In the genomic region with DNA sequence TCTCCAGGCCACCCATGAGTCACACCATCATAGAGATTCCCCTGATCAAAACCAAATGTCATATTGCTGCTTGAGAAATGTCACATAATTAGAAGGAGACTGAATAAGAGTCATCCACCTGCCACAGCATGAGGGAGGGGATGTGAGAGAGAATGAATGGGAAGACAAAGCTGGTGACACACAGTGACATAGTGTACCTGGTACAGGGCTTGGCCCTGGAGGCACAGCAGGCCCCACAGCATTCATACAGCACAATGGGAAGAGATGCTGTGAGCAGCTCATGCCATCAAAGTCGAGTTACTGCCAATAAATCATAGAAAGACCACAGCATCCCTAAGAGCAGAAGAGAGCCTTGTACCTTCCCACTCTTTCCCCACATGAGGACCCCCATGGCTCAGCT, we compare ENCODE assay signal across 18 mouse cellular contexts.
DNase-seq lines count a peak whose midpoint lies in the region; ATAC-seq lines count a peak whose summit lies in the region.
"Had no signal": no experiment of that assay in that cellular context is flagged by ENCODE, and none has a peak within 500 bp of the region (broad histone marks: within the 10 kb centered on the region; RNA-seq: fewer than 3 reads in every experiment).

No protein-coding gene starts in this region.

- no peak overlapping the region for H3K4me3 ChIP-seq in forebrain, embryonic 14.5 days (ENCODE audit: low read depth, low read length)
- H3K4me3 ChIP-seq in forebrain, embryonic 11.5 days (ENCODE audit: low read depth, low read length), result no peak overlapping the region
- peak overlapping the region; percentile 23 for H3K4me3 ChIP-seq in megakaryocyte, embryonic 14.5 days (replicated peaks)
- H3K4me3 ChIP-seq: embryonic facial prominence, embryonic 13.5 days; heart, embryonic 12.5 days; hindbrain, embryonic 15.5 days had no signal

- no peaks in the 10 kb centered on the region for H3K36me3 ChIP-seq in forebrain, embryonic 14.5 days (ENCODE audit: control insufficient read depth, insufficient read depth, low read length)
- H3K36me3 ChIP-seq in forebrain, embryonic 11.5 days (ENCODE audit: control insufficient read depth, insufficient read depth, low read length), result no peaks in the 10 kb centered on the region
- H3K36me3 ChIP-seq in megakaryocyte, embryonic 14.5 days (replicated peaks; ENCODE audit: low read length), result no peaks in the 10 kb centered on the region
- H3K36me3 ChIP-seq: embryonic facial prominence, embryonic 13.5 days; heart, embryonic 12.5 days; hindbrain, embryonic 15.5 days had no signal

- H3K27me3 ChIP-seq in forebrain, embryonic 14.5 days (replicated peaks; ENCODE audit: control insufficient read depth, insufficient read depth, low read length), result no peaks in the 10 kb centered on the region
- H3K27me3 ChIP-seq in forebrain, embryonic 11.5 days (ENCODE audit: control insufficient read depth, insufficient read depth, low read length), result no peaks in the 10 kb centered on the region
- no peaks in the 10 kb centered on the region for H3K27me3 ChIP-seq in megakaryocyte, embryonic 14.5 days (replicated peaks)
- H3K27me3 ChIP-seq: CH12.LX; embryonic facial prominence, embryonic 13.5 days; heart, embryonic 12.5 days; hindbrain, embryonic 15.5 days had no signal

- no peak overlapping the region for H3K4me2 ChIP-seq in forebrain, embryonic 14.5 days (ENCODE audit: low read length)
- H3K4me2 ChIP-seq in forebrain, embryonic 11.5 days (ENCODE audit: low read depth, low read length, severe bottlenecking), result no peak overlapping the region
- H3K4me2 ChIP-seq: embryonic facial prominence, embryonic 13.5 days; heart, embryonic 12.5 days; hindbrain, embryonic 15.5 days had no signal

- H3K27ac ChIP-seq in forebrain, embryonic 14.5 days (ENCODE audit: low read depth, low read length), result no peak overlapping the region
- H3K27ac ChIP-seq in forebrain, embryonic 11.5 days (ENCODE audit: low read depth, low read length), result no peak overlapping the region
- H3K27ac ChIP-seq: embryonic facial prominence, embryonic 13.5 days; hindbrain, embryonic 15.5 days had no signal

- no peaks in the 10 kb centered on the region for H3K9me3 ChIP-seq in forebrain, embryonic 14.5 days (replicated peaks; ENCODE audit: control insufficient read depth, low read length)
- H3K9me3 ChIP-seq in forebrain, embryonic 11.5 days (ENCODE audit: control insufficient read depth, low read length), result no peaks in the 10 kb centered on the region
- H3K9me3 ChIP-seq in megakaryocyte, embryonic 14.5 days, result peaks cover 3% of the 10 kb centered on the region; the same call in 1 of the 2 replicates
- H3K9me3 ChIP-seq: embryonic facial prominence, embryonic 13.5 days; heart, embryonic 12.5 days; hindbrain, embryonic 15.5 days had no signal

- peak; percentile 67 for ATAC-seq in forebrain, embryonic 14.5 days
- no peak for ATAC-seq in forebrain, embryonic 11.5 days (replicated peaks; ENCODE audit: low FRiP score)
- ATAC-seq in megakaryocyte, adult 5-6 weeks (ENCODE audit: poor library complexity, severe bottlenecking), result no peak
- ATAC-seq: intestine, embryonic 16.5 days had no signal

- DNase-seq in forebrain, embryonic 14.5 days (ENCODE audit: low spot score), result peak; percentile 42
- no peak for DNase-seq in forebrain, embryonic 11.5 days (ENCODE audit: low spot score)
- peak; percentile 41 for DNase-seq in NIH3T3 (ENCODE audit: low read depth)
- peak; percentile 2 for DNase-seq in telencephalon, adult 2 months (ENCODE audit: low read depth, low spot score)
- DNase-seq in spleen, postnatal 36 days (ENCODE audit: low spot score in 2 of 2), result no peak
- DNase-seq: adrenal gland, adult 8-10 months; adrenal gland, postnatal 36 days; cerebellum, adult 18-20 months; cerebellum, adult 9-11 months; cerebellum, postnatal 36 days; gastrocnemius, postnatal 14 days had no signal

- H3K4me1 ChIP-seq in forebrain, embryonic 14.5 days (ENCODE audit: control insufficient read depth, insufficient read depth, low read length), result no peaks in the 10 kb centered on the region
- H3K4me1 ChIP-seq in forebrain, embryonic 11.5 days (replicated peaks; ENCODE audit: control insufficient read depth, insufficient read depth, low read length), result no peaks in the 10 kb centered on the region
- no peaks in the 10 kb centered on the region for H3K4me1 ChIP-seq in megakaryocyte, embryonic 14.5 days
- H3K4me1 ChIP-seq: embryonic facial prominence, embryonic 13.5 days; heart, embryonic 12.5 days; hindbrain, embryonic 15.5 days had no signal

- H3K9ac ChIP-seq in forebrain, embryonic 14.5 days (ENCODE audit: low read length), result no peak overlapping the region
- H3K9ac ChIP-seq in forebrain, embryonic 11.5 days (ENCODE audit: low read length), result no peak overlapping the region
- H3K9ac ChIP-seq: embryonic facial prominence, embryonic 13.5 days; heart, embryonic 12.5 days; hindbrain, embryonic 15.5 days had no signal

- 58% methylated on average over 1 of the region's 1 CpGs for WGBS in forebrain, embryonic 14.5 days
- 58% methylated on average over 1 of the region's 1 CpGs for WGBS in forebrain, embryonic 11.5 days

Comparison
In these comparisons a context has a peak if more than half of its experiments do, and no peak if none do; other contexts are left out.
1. DNase-seq: peak in forebrain, embryonic 14.5 days (single experiment), NIH3T3 (single experiment) and telencephalon, adult 2 months (single experiment); none in forebrain, embryonic 11.5 days (single experiment) and spleen, postnatal 36 days (0 of 2).